Comparison of ENCODE assay signal across 17 mouse cellular contexts in the genomic region with DNA sequence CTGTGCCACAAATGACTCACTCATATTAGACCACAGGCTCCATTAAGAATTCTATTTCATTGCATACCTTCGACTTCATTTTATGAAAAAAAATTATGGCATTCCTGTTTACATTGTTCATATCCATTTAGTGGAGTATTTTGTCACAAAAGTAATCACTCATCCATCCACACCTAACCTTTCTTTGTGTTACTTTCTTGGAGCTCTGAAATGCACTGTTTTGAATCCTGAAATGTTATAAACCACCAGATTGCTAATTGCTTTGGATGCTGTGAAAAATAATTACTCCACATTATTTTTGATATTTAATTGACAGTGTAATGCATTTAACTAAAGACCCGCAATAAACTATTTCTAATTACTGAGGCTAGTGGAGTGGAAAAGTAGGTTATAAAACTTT.
"Had no signal": no experiment of that assay in that cellular context is flagged by ENCODE, and none has a peak within 500 bp of the region (broad histone marks: within the 10 kb centered on the region; RNA-seq: fewer than 3 reads in every experiment).

No protein-coding gene starts in this region.

- H3K4me2 ChIP-seq: liver, embryonic 12.5 days; lung, embryonic 14.5 days; midbrain, embryonic 12.5 days; neural tube, embryonic 12.5 days; stomach, embryonic 15.5 days had no signal

- H3K4me1 ChIP-seq: liver, embryonic 12.5 days; midbrain, embryonic 10.5 days; midbrain, embryonic 12.5 days; neural tube, embryonic 12.5 days; stomach, embryonic 15.5 days had no signal

- ATAC-seq: liver, embryonic 12.5 days; midbrain, embryonic 16.5 days had no signal

- H3K27ac ChIP-seq: liver, embryonic 12.5 days; liver, embryonic 14.5 days; midbrain, embryonic 10.5 days; midbrain, embryonic 12.5 days; neural tube, embryonic 12.5 days; stomach, embryonic 15.5 days; stomach, postnatal 0 days had no signal

- H3K27me3 ChIP-seq: liver, embryonic 12.5 days; midbrain, embryonic 12.5 days; neural tube, embryonic 12.5 days; stomach, embryonic 15.5 days had no signal

- DNase-seq: lung, adult 18-20 months; lung, embryonic 14.5 days; lung, postnatal 10 days; lung, postnatal 4 days; midbrain, embryonic 14.5 days; right cerebral cortex, postnatal 14 days; thymus, postnatal 14 days; thymus, postnatal 36 days had no signal

- H3K36me3 ChIP-seq: liver, embryonic 12.5 days; midbrain, embryonic 10.5 days; midbrain, embryonic 12.5 days; neural tube, embryonic 12.5 days; stomach, embryonic 15.5 days had no signal

- H3K9ac ChIP-seq: liver, embryonic 12.5 days; liver, embryonic 14.5 days; lung, embryonic 14.5 days; midbrain, embryonic 12.5 days; neural tube, embryonic 12.5 days; stomach, embryonic 15.5 days had no signal

- H3K9me3 ChIP-seq: liver, embryonic 12.5 days; midbrain, embryonic 10.5 days; midbrain, embryonic 12.5 days; neural tube, embryonic 12.5 days; stomach, embryonic 15.5 days had no signal

- H3K4me3 ChIP-seq: liver, embryonic 12.5 days; midbrain, embryonic 10.5 days; midbrain, embryonic 12.5 days; myocyte; neural tube, embryonic 12.5 days; stomach, embryonic 15.5 days had no signal
